Mouse (Mus musculus) midbrain, embryonic 15.5 days (tissue): Measurements from ENCODE around the gene Mlst8. TPM values are rescaled to one million over a fixed set of nuclear protein-coding genes. Genes with fewer than 3 reads are reported as not detected.

Source experiments
- ATAC-seq: fragments of 200-750 bp; cut with Nextera tagmentation; replicated peaks from 2 replicates; pipeline ENCODE4 v1.8.0; 2017; ENCODE audit warnings: moderate TSS enrichment
- H3K27ac ChIP-seq: fragments of 300-500 bp; sonication (generic); 2 replicates; pipeline ENCODE4 v1.5.1; 2015; ENCODE audit warnings: mild to moderate bottlenecking, inconsistent platforms
- H3K27me3 ChIP-seq: fragments of 300-500 bp; sonication (generic); replicated peaks from 2 replicates; pipeline ENCODE4 v1.6.1; 2015; ENCODE audit warnings: inconsistent platforms
- H3K36me3 ChIP-seq: fragments of 300-500 bp; sonication (generic); replicated peaks from 2 replicates; pipeline ENCODE4 v1.6.1; 2015; ENCODE audit warnings: inconsistent platforms
- H3K4me1 ChIP-seq: fragments of 300-500 bp; sonication (generic); 2 replicates; pipeline ENCODE4 v1.6.1; 2015; ENCODE audit warnings: inconsistent platforms
- H3K4me2 ChIP-seq: fragments of 300-500 bp; sonication (generic); 2 replicates; pipeline ENCODE4 v1.6.1; 2015; ENCODE audit warnings: inconsistent platforms, mild to moderate bottlenecking, moderate library complexity
- H3K4me3 ChIP-seq: fragments of 300-500 bp; sonication (generic); 2 replicates; pipeline ENCODE4 v1.5.1; 2015; ENCODE audit warnings: mild to moderate bottlenecking, inconsistent platforms
- H3K9ac ChIP-seq: fragments of 300-500 bp; sonication (generic); 2 replicates; pipeline ENCODE4 v1.6.1; 2015; ENCODE audit warnings: mild to moderate bottlenecking, inconsistent platforms
- H3K9me3 ChIP-seq: fragments of 300-500 bp; sonication (generic); 2 replicates; pipeline ENCODE4 v1.6.1; 2016; ENCODE audit warnings: inconsistent platforms
- WGBS: fragments of 180-500 bp; shearing (Covaris S2); methylation state at CpG from one replicate; pipeline ENCODE4 v1.1.7; 2015; ENCODE audit warnings: mixed read lengths; 5-methylcytosine and 5-hydroxymethylcytosine counted together
- polyA plus RNA-seq: library from polyadenylated mRNA; unstranded; fragments of >200 nt; fragmentation: Nextera tagmentation; extraction: Ambion mirVana; gene quantifications from 2 replicates; pipeline ENCODE4 v1.2.1, GENCODE M21; 2015

Mlst8 gene
- polyA plus RNA-seq, 1 experiment from 2014 or later = 40.6 TPM

DNA sequence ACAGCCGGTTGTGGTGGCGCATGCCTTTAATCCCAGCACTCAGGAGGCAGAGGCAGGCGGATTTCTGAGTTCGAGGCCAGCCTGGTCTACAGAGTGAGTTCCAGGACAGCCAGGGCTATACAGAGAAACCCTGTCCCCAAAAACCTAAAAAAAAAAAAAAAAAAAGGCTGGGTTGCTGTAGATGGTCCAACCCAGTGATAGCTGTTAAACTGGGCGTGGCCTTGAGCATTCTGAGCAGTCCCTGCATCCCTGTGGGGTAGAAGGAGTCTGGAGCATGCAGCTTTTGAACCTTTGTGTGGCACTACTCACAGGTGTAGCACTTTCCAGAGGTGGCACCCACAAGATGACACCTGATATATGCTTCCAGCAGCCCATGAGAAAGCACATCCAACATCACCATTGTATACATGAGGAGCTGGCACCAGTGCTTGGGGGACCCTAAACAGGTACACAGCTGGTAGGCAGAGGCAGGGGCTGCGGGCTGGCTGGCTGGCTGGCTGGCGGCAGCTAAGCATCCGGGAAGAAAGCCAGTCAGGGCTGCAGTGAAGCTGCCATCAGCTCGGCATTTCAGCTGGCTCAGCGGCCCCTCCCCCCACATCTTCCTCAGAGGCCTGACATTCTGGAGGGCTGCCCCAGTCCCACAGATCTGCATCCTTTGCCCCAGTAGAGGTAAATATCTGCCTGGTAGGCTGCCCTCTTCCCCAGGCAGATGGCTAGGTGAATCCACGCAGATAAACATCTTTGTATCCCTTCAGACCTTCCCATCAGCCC is 6.4 kb upstream of the Mlst8 start:
- Histone ChIP-seq H3K27ac (peak overlapping the region; percentile 26; the same call in 1 of the 2 replicates), H3K4me1 (peaks cover 30% of the 10 kb centered on the region), H3K4me3 (no peak overlapping the region), H3K9me3 (no peaks in the 10 kb centered on the region), H3K27me3 (no peaks in the 10 kb centered on the region), H3K4me2 (no peak overlapping the region), H3K9ac (no peak overlapping the region; the same call in 1 of the 2 replicates), H3K36me3 (no peaks in the 10 kb centered on the region)
- ATAC-seq = no peak
- WGBS = 45% methylated on average over 11 of the region's 11 CpGs

DNA sequence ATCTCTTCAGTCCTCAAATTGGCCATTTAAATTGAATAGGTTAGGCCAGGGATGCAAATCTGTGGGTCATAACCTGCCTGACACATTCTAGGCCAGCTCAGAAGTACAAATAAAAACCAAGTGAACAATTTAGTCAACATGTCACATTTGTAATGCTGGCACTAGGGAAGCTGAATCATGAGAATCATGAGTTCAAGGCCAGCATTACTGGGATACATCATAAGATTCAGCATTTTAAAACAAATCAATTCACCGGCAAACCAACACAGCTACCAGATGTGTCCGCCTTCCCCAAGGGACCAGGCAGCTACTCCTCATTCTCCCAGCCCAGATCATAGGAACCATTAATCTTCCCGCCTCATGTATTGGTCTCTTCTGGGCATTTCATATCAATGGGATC is 4.6 kb upstream of the Mlst8 start:
- no peak overlapping the region for H3K4me3 ChIP-seq
- H3K4me2 ChIP-seq = no peak overlapping the region
- peaks cover 25% of the 10 kb centered on the region for H3K4me1 ChIP-seq
- no peak for ATAC-seq
- 71% methylated on average over 3 of the region's 3 CpGs for WGBS
- H3K36me3 ChIP-seq = no peaks in the 10 kb centered on the region
- no peaks in the 10 kb centered on the region for H3K9me3 ChIP-seq
- no peak overlapping the region for H3K9ac ChIP-seq
- no peaks in the 10 kb centered on the region for H3K27me3 ChIP-seq
- no peak overlapping the region for H3K27ac ChIP-seq

DNA sequence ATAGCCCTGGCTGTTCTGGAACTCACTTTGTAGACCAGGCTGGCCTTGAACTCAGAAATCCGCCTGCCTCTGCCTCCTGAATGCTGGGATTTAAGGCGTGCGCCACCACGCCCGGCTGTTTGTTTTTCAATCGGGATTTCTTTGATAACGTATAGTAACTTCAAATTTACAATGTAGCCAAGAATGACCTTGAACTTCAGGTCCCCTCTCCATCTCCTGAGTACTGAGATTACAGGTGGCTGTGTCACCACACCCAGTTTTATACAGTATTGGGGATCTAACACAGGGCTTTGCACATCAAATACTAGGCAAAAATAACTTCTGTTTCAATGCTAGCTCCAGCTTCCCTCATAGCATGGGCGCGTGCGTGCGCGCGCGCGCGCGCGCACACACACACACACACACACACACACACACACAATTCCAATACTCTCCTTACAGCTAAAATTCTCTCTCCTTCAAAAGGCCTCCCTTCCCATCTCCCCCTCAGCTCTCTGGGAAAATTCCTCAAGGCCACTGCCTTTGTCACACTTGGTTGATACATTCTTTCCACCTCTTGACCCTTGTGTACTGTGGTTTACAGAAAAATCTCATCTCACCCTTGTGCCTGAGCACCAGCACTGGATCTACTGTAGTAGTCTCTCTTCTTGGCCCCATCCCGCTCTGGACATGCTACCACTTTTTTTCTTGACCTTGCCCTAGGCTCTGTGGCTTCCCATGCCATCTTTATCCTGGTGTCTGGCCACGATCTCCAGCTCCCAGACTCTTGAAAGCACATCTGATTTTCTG is 2.3 kb upstream of the Mlst8 start:
- peaks cover 26% of the 10 kb centered on the region for H3K4me1 ChIP-seq
- H3K9me3 ChIP-seq = no peaks in the 10 kb centered on the region
- H3K9ac ChIP-seq = no peak overlapping the region
- H3K27me3 ChIP-seq = no peaks in the 10 kb centered on the region
- H3K4me2 ChIP-seq = no peak overlapping the region
- H3K36me3 ChIP-seq = peaks cover 6% of the 10 kb centered on the region; the same call in 1 of the 2 replicates
- no peak overlapping the region for H3K4me3 ChIP-seq
- no peak for ATAC-seq
- WGBS = 95% methylated on average over 20 of the region's 20 CpGs
- H3K27ac ChIP-seq = no peak overlapping the region

GRCm38 (mm10) chr17:24480201-24480826 is 1.4 kb upstream of the Mlst8 start:
- Histone ChIP-seq H3K27ac (no peak overlapping the region), H3K36me3 (peaks cover 15% of the 10 kb centered on the region), H3K9me3 (no peaks in the 10 kb centered on the region), H3K9ac (no peak overlapping the region), H3K4me2 (no peak overlapping the region), H3K4me1 (peaks cover 23% of the 10 kb centered on the region), H3K27me3 (no peaks in the 10 kb centered on the region), H3K4me3 (no peak overlapping the region)
- ATAC-seq = no peak
- WGBS = 41% methylated on average over 3 of the region's 3 CpGs

DNA sequence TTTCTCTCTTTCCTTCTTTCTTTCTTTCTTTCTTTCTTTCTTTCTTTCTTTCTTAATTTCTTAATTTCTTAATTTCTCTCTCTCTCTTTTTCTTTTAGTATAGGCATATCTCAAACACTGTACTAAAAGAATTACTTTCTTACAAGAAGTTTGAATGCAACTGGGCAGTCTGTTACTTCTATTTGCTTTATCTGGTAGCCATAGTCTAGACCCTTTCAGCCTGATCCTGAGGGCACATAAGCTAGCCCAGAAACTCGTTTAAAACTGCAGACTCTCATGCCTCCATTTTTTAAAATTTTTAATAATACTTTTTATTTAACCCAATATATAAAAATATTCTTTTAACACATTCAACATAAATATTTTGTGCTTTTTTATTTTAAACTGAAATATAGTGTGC is 553 bp upstream of the Mlst8 start:
- Histone ChIP-seq H3K4me3 (peak overlapping the region; percentile 61), H3K9ac (no peak overlapping the region), H3K4me1 (peaks cover 21% of the 10 kb centered on the region), H3K4me2 (peak overlapping the region; percentile 54), H3K27ac (peak overlapping the region; percentile 95; the same call in 1 of the 2 replicates), H3K9me3 (no peaks in the 10 kb centered on the region), H3K36me3 (peaks cover 16% of the 10 kb centered on the region), H3K27me3 (no peaks in the 10 kb centered on the region)
- 26% methylated on average over 1 of the region's 1 CpGs for WGBS
- no peak for ATAC-seq

DNA sequence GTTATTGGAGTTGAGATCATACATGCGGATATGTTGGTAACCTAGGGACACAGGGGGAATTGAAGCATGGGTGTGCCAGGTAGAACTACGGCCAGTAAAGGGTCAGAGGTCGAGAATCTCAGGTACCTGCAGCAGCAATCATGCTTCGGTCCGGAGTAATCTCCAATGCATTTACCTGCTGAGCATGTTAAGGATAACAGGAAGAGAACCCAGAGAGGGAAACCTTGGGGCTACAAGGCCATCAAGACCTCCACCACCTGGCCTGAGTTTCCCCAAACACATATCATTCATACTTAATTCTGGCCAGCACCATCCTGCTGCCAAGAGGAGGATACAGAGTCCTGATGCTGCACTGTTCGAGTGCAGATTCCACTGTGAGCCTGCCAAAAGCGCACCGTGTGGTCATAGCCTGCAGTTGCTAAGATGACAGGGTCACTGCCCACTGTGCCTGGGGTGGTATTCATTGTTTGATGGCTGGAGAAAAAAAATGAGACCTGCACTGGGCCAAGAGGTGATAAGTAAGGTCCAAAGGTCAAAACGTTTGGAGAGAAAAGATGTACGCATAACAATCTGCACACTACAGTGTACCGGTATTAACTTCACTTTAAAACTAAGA is 785 bp downstream of the Mlst8 start:
- no peaks in the 10 kb centered on the region for H3K27me3 ChIP-seq
- peak overlapping the region; percentile 68 for H3K9ac ChIP-seq
- H3K9me3 ChIP-seq = no peaks in the 10 kb centered on the region
- H3K4me3 ChIP-seq = peak overlapping the region; percentile 61
- WGBS = 51% methylated on average over 11 of the region's 11 CpGs
- H3K27ac ChIP-seq = peak overlapping the region; percentile 95
- peak overlapping the region; percentile 54 for H3K4me2 ChIP-seq
- H3K4me1 ChIP-seq = peaks cover 22% of the 10 kb centered on the region
- peak; percentile 37 for ATAC-seq
- H3K36me3 ChIP-seq = peaks cover 18% of the 10 kb centered on the region

DNA sequence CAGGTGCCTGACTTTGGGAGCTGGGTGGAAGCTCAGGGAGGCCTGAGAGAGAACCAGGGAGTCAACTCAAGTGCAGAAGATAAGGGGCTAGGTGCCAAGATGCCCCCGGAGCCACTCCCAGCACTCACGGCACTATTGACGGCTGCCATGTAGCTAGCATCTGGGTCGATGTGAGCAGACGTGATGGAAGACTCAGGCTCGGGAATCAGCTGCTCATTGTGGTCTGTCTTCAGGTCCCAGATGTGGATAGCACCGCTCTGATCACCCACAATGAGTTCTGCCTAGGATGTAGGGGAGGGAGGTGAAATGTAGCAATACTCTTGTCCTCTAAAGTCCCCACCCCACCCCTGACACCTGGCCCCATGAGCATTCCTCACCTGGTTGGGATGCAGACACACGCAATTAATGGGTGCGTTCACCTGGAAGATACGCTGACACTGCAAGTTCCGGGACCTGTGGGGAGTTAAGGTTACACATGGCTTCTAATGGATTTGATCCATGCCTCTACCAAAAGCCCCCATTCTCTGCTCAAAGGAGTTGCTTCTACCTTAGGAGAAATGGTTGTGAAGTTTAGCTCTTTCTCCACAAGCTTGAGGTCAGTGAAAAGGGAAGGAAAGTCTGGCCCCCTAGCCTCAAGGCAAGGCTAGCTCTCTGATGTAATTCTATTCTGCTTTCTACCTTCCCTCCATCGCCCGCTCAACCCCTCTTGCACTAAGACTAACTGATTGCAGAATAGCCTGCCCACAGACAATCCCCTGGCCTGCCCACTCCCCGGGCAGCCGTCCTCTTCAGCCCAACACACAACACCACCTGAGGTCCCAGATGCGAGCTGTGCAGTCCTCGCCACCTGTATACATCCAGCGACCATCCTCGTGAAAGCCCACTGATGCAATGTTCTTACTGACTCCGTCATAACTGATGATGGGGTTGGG is 1.6 kb downstream of the Mlst8 start:
- 93% methylated on average over 20 of the region's 20 CpGs for WGBS

GRCm38 (mm10) chr17:24476022-24476776 is 2.7 kb downstream of the Mlst8 start:
- peaks cover 41% of the 10 kb centered on the region for H3K4me1 ChIP-seq
- no peaks in the 10 kb centered on the region for H3K27me3 ChIP-seq
- no peak overlapping the region for H3K4me2 ChIP-seq
- H3K9ac ChIP-seq = no peak overlapping the region
- peaks cover 18% of the 10 kb centered on the region for H3K36me3 ChIP-seq
- WGBS = 92% methylated on average over 10 of the region's 10 CpGs
- no peaks in the 10 kb centered on the region for H3K9me3 ChIP-seq
- no peak overlapping the region for H3K4me3 ChIP-seq
- no peak overlapping the region for H3K27ac ChIP-seq
- no peak for ATAC-seq

More for the DNA sequence above, 1.6 kb downstream of the Mlst8 start:
- H3K27ac ChIP-seq = no peak overlapping the region
- peak overlapping the region; percentile 68 for H3K9ac ChIP-seq
- ATAC-seq = no peak
- H3K4me1 ChIP-seq = peaks cover 30% of the 10 kb centered on the region
- H3K9me3 ChIP-seq = no peaks in the 10 kb centered on the region
- H3K4me2 ChIP-seq = peak overlapping the region; percentile 54; the same call in 1 of the 2 replicates
- H3K27me3 ChIP-seq = no peaks in the 10 kb centered on the region
- H3K36me3 ChIP-seq = peaks cover 18% of the 10 kb centered on the region
- peak overlapping the region; percentile 61; the same call in 1 of the 2 replicates for H3K4me3 ChIP-seq

DNA sequence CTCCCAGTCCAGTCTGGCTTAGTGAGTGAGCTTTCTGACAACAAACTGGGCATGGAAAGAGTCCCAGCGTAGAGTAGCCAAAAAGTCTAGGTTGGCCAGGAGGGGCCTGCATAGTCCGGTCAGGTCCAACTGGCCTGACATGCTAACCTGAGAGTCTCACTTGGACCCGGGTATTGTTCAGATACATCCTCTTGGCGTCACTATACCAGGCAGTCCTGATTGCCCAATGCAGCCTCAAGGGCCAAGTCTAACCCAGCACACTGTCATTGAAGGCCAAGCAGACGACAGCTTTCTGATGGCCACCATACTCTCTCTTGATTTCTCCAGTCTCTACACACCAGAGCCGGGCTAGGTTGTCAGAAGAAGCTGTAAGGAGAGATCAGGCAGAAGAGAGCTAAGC is 3.3 kb downstream of the Mlst8 start:
- no peak overlapping the region for H3K4me2 ChIP-seq
- H3K4me3 ChIP-seq = no peak overlapping the region
- H3K27me3 ChIP-seq = no peaks in the 10 kb centered on the region
- H3K36me3 ChIP-seq = peaks cover 18% of the 10 kb centered on the region
- peaks cover 45% of the 10 kb centered on the region for H3K4me1 ChIP-seq
- H3K27ac ChIP-seq = no peak overlapping the region
- H3K9me3 ChIP-seq = no peaks in the 10 kb centered on the region
- ATAC-seq = no peak
- no peak overlapping the region for H3K9ac ChIP-seq
- 95% methylated on average over 6 of the region's 6 CpGs for WGBS

DNA sequence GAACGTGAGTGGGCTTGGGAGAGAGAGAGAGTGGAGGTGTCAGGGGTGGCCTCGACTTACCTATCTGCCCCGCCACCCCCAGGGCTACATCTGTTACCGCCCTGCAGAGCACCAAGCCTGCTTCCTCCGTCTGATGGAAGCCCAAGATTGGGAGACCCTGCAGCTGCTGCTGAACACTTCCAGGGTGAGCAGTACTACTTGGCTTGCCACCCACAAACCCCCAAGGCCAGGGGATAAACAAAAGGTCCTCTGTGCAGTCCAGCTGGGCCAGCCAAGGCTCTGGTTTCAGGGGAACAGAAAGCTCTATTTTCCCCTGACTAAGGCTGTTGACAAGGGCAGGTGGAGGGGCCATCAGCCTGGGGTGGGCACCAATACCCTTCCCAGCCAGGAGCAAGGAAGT is 4.3 kb downstream of the Mlst8 start:
- 91% methylated on average over 5 of the region's 5 CpGs for WGBS
- peaks cover 36% of the 10 kb centered on the region for H3K4me1 ChIP-seq
- no peak overlapping the region for H3K9ac ChIP-seq

More for the DNA sequence above, 4.3 kb downstream of the Mlst8 start:
- Histone ChIP-seq H3K4me3 (no peak overlapping the region), H3K27ac (no peak overlapping the region), H3K9me3 (no peaks in the 10 kb centered on the region), H3K4me2 (no peak overlapping the region), H3K27me3 (no peaks in the 10 kb centered on the region), H3K36me3 (peaks cover 18% of the 10 kb centered on the region)
- no peak for ATAC-seq
